Mouse (Mus musculus): ENCODE measurements around the gene Ifitm2. TPM values are rescaled to one million over a fixed set of nuclear protein-coding genes. Genes with fewer than 3 reads are reported as not detected.

Ifitm2 gene
- total and polyA plus RNA-seq, 2 experiments from 2014 or later: 79.1 to 200 TPM

GRCm38 (mm10) chr7:140953133-140953532 is 2.7 kb downstream of the Ifitm2 start:
- 84% methylated on average over 11 of the region's 11 CpGs for WGBS
- TF ChIP-seq CTCF (IDR thresholded peaks at IDR 0.05): no peak
- no peaks in the 10 kb centered on the region for H3K36me3 ChIP-seq (ENCODE audit: insufficient read depth, low read length)
- H3K4me1 ChIP-seq (ENCODE audit: insufficient read depth, low read length): no peaks in the 10 kb centered on the region
- ATAC-seq (ENCODE audit: low FRiP score) (no peak), DNase-seq (ENCODE audit: low spot score) (no peak)
- H3K4me2 ChIP-seq (ENCODE audit: low read depth, low read length, poor library complexity, severe bottlenecking): no peak overlapping the region
- H3K4me3 ChIP-seq (ENCODE audit: low read depth, low read length): no peak overlapping the region
- no peaks in the 10 kb centered on the region for H3K27me3 ChIP-seq (ENCODE audit: insufficient read depth, low read length)
- no peak overlapping the region for H3K27ac ChIP-seq (ENCODE audit: low read depth, low read length)
- no peaks in the 10 kb centered on the region for H3K9me3 ChIP-seq (ENCODE audit: low read length)
- no peak overlapping the region for H3K9ac ChIP-seq (replicated peaks; ENCODE audit: low read length, poor library complexity, severe bottlenecking)

GRCm38 (mm10) chr7:140952441-140952840 is 3.3 kb downstream of the Ifitm2 start:
- no peak for ATAC-seq (ENCODE audit: low FRiP score)
- WGBS: 87% methylated on average over 7 of the region's 7 CpGs
- no peak overlapping the region for H3K4me3 ChIP-seq (ENCODE audit: low read depth, low read length)
- no peak overlapping the region for H3K9ac ChIP-seq (replicated peaks; ENCODE audit: low read length, poor library complexity, severe bottlenecking)
- no peaks in the 10 kb centered on the region for H3K4me1 ChIP-seq (ENCODE audit: insufficient read depth, low read length)
- H3K36me3 ChIP-seq (ENCODE audit: insufficient read depth, low read length): no peaks in the 10 kb centered on the region
- H3K27ac ChIP-seq (ENCODE audit: low read depth, low read length): no peak overlapping the region
- H3K9me3 ChIP-seq (ENCODE audit: low read length): no peaks in the 10 kb centered on the region
- H3K27me3 ChIP-seq (ENCODE audit: insufficient read depth, low read length): no peaks in the 10 kb centered on the region
- TF ChIP-seq CTCF (IDR thresholded peaks at IDR 0.05): no peak
- no peak overlapping the region for H3K4me2 ChIP-seq (ENCODE audit: low read depth, low read length, poor library complexity, severe bottlenecking)
- no peak for DNase-seq (ENCODE audit: low spot score)

GRCm38 (mm10) chr7:140951765-140952164 is 4.0 kb downstream of the Ifitm2 start:
- Histone ChIP-seq H3K4me3 (ENCODE audit: low read depth, low read length) (no peak overlapping the region), H3K36me3 (ENCODE audit: insufficient read depth, low read length) (no peaks in the 10 kb centered on the region), H3K4me2 (ENCODE audit: low read depth, low read length, poor library complexity, severe bottlenecking) (no peak overlapping the region), H3K27me3 (ENCODE audit: insufficient read depth, low read length) (no peaks in the 10 kb centered on the region), H3K9me3 (ENCODE audit: low read length) (no peaks in the 10 kb centered on the region), H3K27ac (ENCODE audit: low read depth, low read length) (no peak overlapping the region), H3K4me1 (ENCODE audit: insufficient read depth, low read length) (no peaks in the 10 kb centered on the region), H3K9ac (replicated peaks; ENCODE audit: low read length, poor library complexity, severe bottlenecking) (no peak overlapping the region)
- TF ChIP-seq CTCF (IDR thresholded peaks at IDR 0.05): no peak
- 78% methylated on average over 6 of the region's 6 CpGs for WGBS
- ATAC-seq (ENCODE audit: low FRiP score): no peak
- DNase-seq (ENCODE audit: low spot score): no peak

GRCm38 (mm10) chr7:140951051-140951450 is 4.7 kb downstream of the Ifitm2 start:
- no peak for TF ChIP-seq CTCF (IDR thresholded peaks at IDR 0.05)

GRCm38 (mm10) chr7:140949824-140950530 is 5.8 kb downstream of the Ifitm2 start, which contains the start of gene Ifitm5:
TSS of gene Ifitm5 (minus strand) at chr7:140950291.
- Histone ChIP-seq H3K27me3 (ENCODE audit: insufficient read depth, low read length) (no peaks in the 10 kb centered on the region), H3K9ac (replicated peaks; ENCODE audit: low read length, poor library complexity, severe bottlenecking) (no peak within 1 kb of the TSS), H3K36me3 (ENCODE audit: insufficient read depth, low read length) (no peaks in the 10 kb centered on the region), H3K9me3 (ENCODE audit: low read length) (no peaks in the 10 kb centered on the region), H3K27ac (ENCODE audit: low read depth, low read length) (no peak within 1 kb of the TSS), H3K4me3 (ENCODE audit: low read depth, low read length) (no peak within 1 kb of the TSS), H3K4me1 (ENCODE audit: insufficient read depth, low read length) (no peaks in the 10 kb centered on the region), H3K4me2 (ENCODE audit: low read depth, low read length, poor library complexity, severe bottlenecking) (no peak within 1 kb of the TSS)
- WGBS: 80% methylated on average over 16 of the region's 16 CpGs
- TF ChIP-seq CTCF (IDR thresholded peaks at IDR 0.05): no peak
- ATAC-seq (ENCODE audit: low FRiP score) (no peak), DNase-seq (ENCODE audit: low spot score) (no peak)

More at GRCm38 (mm10) chr7:140951051-140951450, 4.7 kb downstream of the Ifitm2 start:
- Histone ChIP-seq H3K27me3 (ENCODE audit: insufficient read depth, low read length) (no peaks in the 10 kb centered on the region), H3K9me3 (ENCODE audit: low read length) (no peaks in the 10 kb centered on the region), H3K36me3 (ENCODE audit: insufficient read depth, low read length) (no peaks in the 10 kb centered on the region), H3K4me2 (ENCODE audit: low read depth, low read length, poor library complexity, severe bottlenecking) (no peak overlapping the region), H3K4me1 (ENCODE audit: insufficient read depth, low read length) (no peaks in the 10 kb centered on the region), H3K27ac (ENCODE audit: low read depth, low read length) (no peak overlapping the region), H3K9ac (replicated peaks; ENCODE audit: low read length, poor library complexity, severe bottlenecking) (no peak overlapping the region), H3K4me3 (ENCODE audit: low read depth, low read length) (no peak overlapping the region)
- WGBS: 54% methylated on average over 8 of the region's 8 CpGs
- DNase-seq (ENCODE audit: low spot score) (no peak), ATAC-seq (ENCODE audit: low FRiP score) (no peak)

GRCm38 (mm10) chr7:140949255-140949654 is 6.5 kb downstream of the Ifitm2 start:
- Histone ChIP-seq H3K9me3 (ENCODE audit: low read length) (no peaks in the 10 kb centered on the region), H3K27me3 (ENCODE audit: insufficient read depth, low read length) (no peaks in the 10 kb centered on the region), H3K4me3 (ENCODE audit: low read depth, low read length) (no peak overlapping the region), H3K36me3 (ENCODE audit: insufficient read depth, low read length) (no peaks in the 10 kb centered on the region), H3K4me2 (ENCODE audit: low read depth, low read length, poor library complexity, severe bottlenecking) (no peak overlapping the region), H3K4me1 (ENCODE audit: insufficient read depth, low read length) (no peaks in the 10 kb centered on the region), H3K9ac (replicated peaks; ENCODE audit: low read length, poor library complexity, severe bottlenecking) (no peak overlapping the region), H3K27ac (ENCODE audit: low read depth, low read length) (no peak overlapping the region)
- WGBS: 94% methylated on average over 6 of the region's 6 CpGs
- TF ChIP-seq CTCF (IDR thresholded peaks at IDR 0.05): no peak
- DNase-seq (ENCODE audit: low spot score) (no peak), ATAC-seq (ENCODE audit: low FRiP score) (no peak)
